Comparison of ENCODE assay signal across 8 mouse cellular contexts in genomic region chr19:5648401-5649297, GRCm38 (mm10). TPM values are rescaled to one million over a fixed set of nuclear protein-coding genes. Genes with fewer than 3 reads are reported as not detected.
DNase-seq lines count a peak whose midpoint lies in the region; ATAC-seq and TF ChIP-seq lines count a peak whose summit lies in the region.

No protein-coding gene starts in this region.

- DNase-seq in c-Kit-positive CD71-positive TER-119-positive erythroid progenitor cells, embryonic 14.5 days (ENCODE audit: low spot score), result peak; percentile 69
- DNase-seq in heart, postnatal 0 days (ENCODE audit: low spot score), result peak; percentile 90
- DNase-seq in kidney, postnatal 36 days, result peak; percentile 81 to 84
- peak; percentile 87 for DNase-seq in neural tube, embryonic 11.5 days (ENCODE audit: low spot score)
- peak; percentile 86 for DNase-seq in stomach, postnatal 0 days (ENCODE audit: low spot score)

- TF ChIP-seq CTCF in E14TG2a.4 (conservative IDR thresholded peaks at IDR 0.05; ENCODE audit: low read length), result no peak
- peak; percentile 33 for TF ChIP-seq CTCF in heart, postnatal 0 days (IDR thresholded peaks at IDR 0.05; ENCODE audit: low read depth)
- peak; percentile 63 for TF ChIP-seq CTCF in stomach, postnatal 0 days (IDR thresholded peaks at IDR 0.05; ENCODE audit: low read depth)

- H3K36me3 ChIP-seq in E14TG2a.4 (ENCODE audit: insufficient read depth, low read length), result peaks cover 57% of the 10 kb centered on the region
- peaks cover 54% of the 10 kb centered on the region for H3K36me3 ChIP-seq in forebrain, embryonic 13.5 days (ENCODE audit: poor library complexity, severe bottlenecking)
- peaks cover 77% of the 10 kb centered on the region for H3K36me3 ChIP-seq in heart, postnatal 0 days (replicated peaks; ENCODE audit: control insufficient read depth, insufficient read depth, low read length)
- peaks cover 76% of the 10 kb centered on the region for H3K36me3 ChIP-seq in liver, embryonic 15.5 days (replicated peaks)
- H3K36me3 ChIP-seq in neural tube, embryonic 11.5 days (ENCODE audit: control insufficient read depth, insufficient read depth, low read length), result peaks cover 17% of the 10 kb centered on the region
- peaks cover 32% of the 10 kb centered on the region for H3K36me3 ChIP-seq in stomach, postnatal 0 days (ENCODE audit: control insufficient read depth, insufficient read depth, low read length)

- peak overlapping the region; percentile 68 for H3K27ac ChIP-seq in forebrain, embryonic 13.5 days
- peak overlapping the region; percentile 90 for H3K27ac ChIP-seq in heart, postnatal 0 days (ENCODE audit: low read depth)
- peak overlapping the region; percentile 74 for H3K27ac ChIP-seq in liver, embryonic 15.5 days (replicated peaks)
- H3K27ac ChIP-seq in neural tube, embryonic 11.5 days (ENCODE audit: low read depth, low read length), result peak overlapping the region; percentile 67
- peak overlapping the region; percentile 87 for H3K27ac ChIP-seq in stomach, postnatal 0 days (replicated peaks)

- 0 out of 2 replicates have a peak, but pooled peaks cover 3% of the 10 kb centered on the region for H3K27me3 ChIP-seq in E14TG2a.4 (ENCODE audit: insufficient read depth, low read length)
- H3K27me3 ChIP-seq in forebrain, embryonic 13.5 days, result peaks cover 14% of the 10 kb centered on the region
- no peaks in the 10 kb centered on the region for H3K27me3 ChIP-seq in heart, postnatal 0 days (ENCODE audit: control insufficient read depth, insufficient read depth, low read length)
- H3K27me3 ChIP-seq in liver, embryonic 15.5 days, result no peaks in the 10 kb centered on the region
- 0 out of 2 replicates have a peak, but pooled peaks cover 2% of the 10 kb centered on the region for H3K27me3 ChIP-seq in neural tube, embryonic 11.5 days (ENCODE audit: control insufficient read depth, insufficient read depth, low read length)
- H3K27me3 ChIP-seq in stomach, postnatal 0 days (ENCODE audit: control insufficient read depth, insufficient read depth, low read length), result no peaks in the 10 kb centered on the region

- peaks cover 61% of the 10 kb centered on the region for H3K4me1 ChIP-seq in E14TG2a.4 (replicated peaks; ENCODE audit: low read depth, low read length)
- H3K4me1 ChIP-seq in forebrain, embryonic 13.5 days, result peaks cover 12% of the 10 kb centered on the region
- peaks cover 8% of the 10 kb centered on the region; the same call in 1 of the 2 replicates for H3K4me1 ChIP-seq in heart, postnatal 0 days (ENCODE audit: control insufficient read depth, insufficient read depth)
- peaks cover 45% of the 10 kb centered on the region for H3K4me1 ChIP-seq in liver, embryonic 15.5 days (replicated peaks)
- peaks cover 9% of the 10 kb centered on the region for H3K4me1 ChIP-seq in neural tube, embryonic 11.5 days (ENCODE audit: control insufficient read depth, insufficient read depth, low read length)
- H3K4me1 ChIP-seq in stomach, postnatal 0 days (replicated peaks; ENCODE audit: control insufficient read depth, insufficient read depth), result no peaks in the 10 kb centered on the region

- H3K4me2 ChIP-seq in forebrain, embryonic 13.5 days, result peak overlapping the region; percentile 57
- peak overlapping the region; percentile 59 for H3K4me2 ChIP-seq in heart, postnatal 0 days (ENCODE audit: low read depth, low read length)
- H3K4me2 ChIP-seq in liver, embryonic 15.5 days, result peak overlapping the region; percentile 72
- H3K4me2 ChIP-seq in neural tube, embryonic 11.5 days (ENCODE audit: low read depth), result peak overlapping the region; percentile 52
- peak overlapping the region; percentile 62 for H3K4me2 ChIP-seq in stomach, postnatal 0 days (replicated peaks; ENCODE audit: low read depth)

- no peaks in the 10 kb centered on the region for H3K9me3 ChIP-seq in E14TG2a.4 (ENCODE audit: low read length)
- no peaks in the 10 kb centered on the region for H3K9me3 ChIP-seq in forebrain, embryonic 13.5 days (replicated peaks)
- H3K9me3 ChIP-seq in heart, postnatal 0 days (replicated peaks; ENCODE audit: control insufficient read depth, low read length), result no peaks in the 10 kb centered on the region
- H3K9me3 ChIP-seq in liver, embryonic 15.5 days (replicated peaks), result no peaks in the 10 kb centered on the region
- H3K9me3 ChIP-seq in neural tube, embryonic 11.5 days (ENCODE audit: control insufficient read depth, low read length), result no peaks in the 10 kb centered on the region
- H3K9me3 ChIP-seq in stomach, postnatal 0 days (ENCODE audit: control insufficient read depth, low read length), result no peaks in the 10 kb centered on the region

- no peak for TF ChIP-seq EP300 in heart, postnatal 0 days (IDR thresholded peaks at IDR 0.05; ENCODE audit: low read depth)
- no peak for TF ChIP-seq EP300 in stomach, postnatal 0 days (optimal IDR thresholded peaks at IDR 0.05)

- H3K4me3 ChIP-seq in E14TG2a.4 (replicated peaks; ENCODE audit: low read length), result peak overlapping the region; percentile 66
- H3K4me3 ChIP-seq in forebrain, embryonic 13.5 days, result peak overlapping the region; percentile 25
- H3K4me3 ChIP-seq in heart, postnatal 0 days (ENCODE audit: low read depth, low read length), result peak overlapping the region; percentile 25
- peak overlapping the region; percentile 46 for H3K4me3 ChIP-seq in liver, embryonic 15.5 days (replicated peaks)
- peak overlapping the region; percentile 19; the same call in 1 of the 2 replicates for H3K4me3 ChIP-seq in neural tube, embryonic 11.5 days (ENCODE audit: low read depth, low read length)
- H3K4me3 ChIP-seq in stomach, postnatal 0 days (ENCODE audit: low read depth, low read length), result peak overlapping the region; percentile 22

- 11% methylated on average over 26 of the region's 26 CpGs for WGBS in forebrain, embryonic 13.5 days
- 6% methylated on average over 26 of the region's 26 CpGs for WGBS in heart, postnatal 0 days
- WGBS in liver, embryonic 15.5 days (ENCODE audit: insufficient replicate concordance), result 8% methylated on average over 26 of the region's 26 CpGs
- WGBS in neural tube, embryonic 11.5 days, result 18% methylated on average over 26 of the region's 26 CpGs
- WGBS in stomach, postnatal 0 days, result 6% methylated on average over 26 of the region's 26 CpGs

- peak overlapping the region; percentile 55 for H3K9ac ChIP-seq in forebrain, embryonic 13.5 days
- H3K9ac ChIP-seq in heart, postnatal 0 days (replicated peaks; ENCODE audit: low read depth, low read length), result peak overlapping the region; percentile 22; the same call in 1 of the 2 replicates
- H3K9ac ChIP-seq in liver, embryonic 15.5 days, result peak overlapping the region; percentile 41
- H3K9ac ChIP-seq in neural tube, embryonic 11.5 days (ENCODE audit: low read length), result peak overlapping the region; percentile 41
- peak overlapping the region; percentile 45 for H3K9ac ChIP-seq in stomach, postnatal 0 days (ENCODE audit: low read length)

- peak; percentile 89 for ATAC-seq in forebrain, embryonic 13.5 days
- peak; percentile 93 for ATAC-seq in heart, postnatal 0 days (ENCODE audit: insufficient read depth, low read depth)
- peak; percentile 75 for ATAC-seq in liver, embryonic 15.5 days (ENCODE audit: insufficient read depth)
- ATAC-seq in neural tube, embryonic 11.5 days (ENCODE audit: insufficient read depth, low FRiP score, low TSS enrichment), result peak; percentile 72
- peak; percentile 89 for ATAC-seq in stomach, postnatal 0 days (ENCODE audit: low FRiP score, low TSS enrichment)

RNA-seq across cellular contexts. Expression of gene Rela, which starts 11.4 kb away (rescaled TPM):
- polyA plus RNA-seq in forebrain, embryonic 13.5 days (2015; fragmentation: Nextera tagmentation; extraction: Ambion mirVana), result 33.4 and 34.4 TPM in 2 replicates
- 26.3 and 49.5 TPM in 2 replicates for total RNA-seq in heart, postnatal 0 days (2014; rRNA removed; ENCODE audit: low replicate concordance)
- 22.9 and 23.6 TPM in 2 replicates for polyA plus RNA-seq in heart, postnatal 0 days (2015; fragmentation: Nextera tagmentation; extraction: Ambion mirVana)
- 23.3 and 24.2 TPM in 2 replicates for polyA plus RNA-seq in liver, embryonic 15.5 days (2015; fragmentation: Nextera tagmentation; extraction: Ambion mirVana)
- polyA plus RNA-seq in neural tube, embryonic 11.5 days (2014; fragmentation: Nextera tagmentation; extraction: Ambion mirVana), result 32.5 and 34.4 TPM in 2 replicates
- 28.7 and 35.2 TPM in 2 replicates for polyA plus RNA-seq in stomach, postnatal 0 days (2015; fragmentation: Nextera tagmentation; extraction: Ambion mirVana)

RNA-seq across cellular contexts. Expression of gene Sipa1, which starts 14.9 kb away (rescaled TPM):
- polyA plus RNA-seq in forebrain, embryonic 13.5 days (2015; fragmentation: Nextera tagmentation; extraction: Ambion mirVana), result 9.4 and 11.0 TPM in 2 replicates
- total RNA-seq in heart, postnatal 0 days (2014; rRNA removed; ENCODE audit: low replicate concordance), result 33.2 and 37.8 TPM in 2 replicates
- polyA plus RNA-seq in heart, postnatal 0 days (2015; fragmentation: Nextera tagmentation; extraction: Ambion mirVana), result 12.3 and 14.0 TPM in 2 replicates
- 28.2 and 32.5 TPM in 2 replicates for polyA plus RNA-seq in liver, embryonic 15.5 days (2015; fragmentation: Nextera tagmentation; extraction: Ambion mirVana)
- 17.0 and 19.3 TPM in 2 replicates for polyA plus RNA-seq in neural tube, embryonic 11.5 days (2014; fragmentation: Nextera tagmentation; extraction: Ambion mirVana)
- polyA plus RNA-seq in stomach, postnatal 0 days (2015; fragmentation: Nextera tagmentation; extraction: Ambion mirVana), result 8.0 and 11.5 TPM in 2 replicates

RNA-seq across cellular contexts. Expression of gene Kat5, which starts 38.6 kb away (rescaled TPM):
- 72.7 and 80.7 TPM in 2 replicates for polyA plus RNA-seq in forebrain, embryonic 13.5 days (2015; fragmentation: Nextera tagmentation; extraction: Ambion mirVana)
- total RNA-seq in heart, postnatal 0 days (2014; rRNA removed; ENCODE audit: low replicate concordance), result 55.4 and 164 TPM in 2 replicates
- 27.0 and 29.7 TPM in 2 replicates for polyA plus RNA-seq in heart, postnatal 0 days (2015; fragmentation: Nextera tagmentation; extraction: Ambion mirVana)
- polyA plus RNA-seq in liver, embryonic 15.5 days (2015; fragmentation: Nextera tagmentation; extraction: Ambion mirVana), result 16.2 and 17.4 TPM in 2 replicates
- polyA plus RNA-seq in neural tube, embryonic 11.5 days (2014; fragmentation: Nextera tagmentation; extraction: Ambion mirVana), result 36.3 and 36.5 TPM in 2 replicates
- 31.8 and 37.9 TPM in 2 replicates for polyA plus RNA-seq in stomach, postnatal 0 days (2015; fragmentation: Nextera tagmentation; extraction: Ambion mirVana)

RNA-seq across cellular contexts. Expression of gene Map3k11, which starts 39.9 kb away (rescaled TPM):
- polyA plus RNA-seq in forebrain, embryonic 13.5 days (2015; fragmentation: Nextera tagmentation; extraction: Ambion mirVana), result 11.3 and 11.7 TPM in 2 replicates
- 43.5 and 51.5 TPM in 2 replicates for total RNA-seq in heart, postnatal 0 days (2014; rRNA removed; ENCODE audit: low replicate concordance)
- 16.3 and 17.0 TPM in 2 replicates for polyA plus RNA-seq in heart, postnatal 0 days (2015; fragmentation: Nextera tagmentation; extraction: Ambion mirVana)
- polyA plus RNA-seq in liver, embryonic 15.5 days (2015; fragmentation: Nextera tagmentation; extraction: Ambion mirVana), result 16.8 and 18.4 TPM in 2 replicates
- 21.0 and 22.0 TPM in 2 replicates for polyA plus RNA-seq in neural tube, embryonic 11.5 days (2014; fragmentation: Nextera tagmentation; extraction: Ambion mirVana)
- 14.0 and 16.5 TPM in 2 replicates for polyA plus RNA-seq in stomach, postnatal 0 days (2015; fragmentation: Nextera tagmentation; extraction: Ambion mirVana)

RNA-seq across cellular contexts. Expression of gene Pcnx3, which starts 40.1 kb away (rescaled TPM):
- 21.6 and 29.4 TPM in 2 replicates for polyA plus RNA-seq in forebrain, embryonic 13.5 days (2015; fragmentation: Nextera tagmentation; extraction: Ambion mirVana)
- 27.0 and 35.9 TPM in 2 replicates for total RNA-seq in heart, postnatal 0 days (2014; rRNA removed; ENCODE audit: low replicate concordance)
- polyA plus RNA-seq in heart, postnatal 0 days (2015; fragmentation: Nextera tagmentation; extraction: Ambion mirVana), result 6.1 and 6.7 TPM in 2 replicates
- 9.2 and 12.1 TPM in 2 replicates for polyA plus RNA-seq in liver, embryonic 15.5 days (2015; fragmentation: Nextera tagmentation; extraction: Ambion mirVana)
- polyA plus RNA-seq in neural tube, embryonic 11.5 days (2014; fragmentation: Nextera tagmentation; extraction: Ambion mirVana), result 26.9 and 27.7 TPM in 2 replicates
- 6.5 and 7.9 TPM in 2 replicates for polyA plus RNA-seq in stomach, postnatal 0 days (2015; fragmentation: Nextera tagmentation; extraction: Ambion mirVana)

Comparison
In these comparisons a context has a peak if more than half of its experiments do, and no peak if none do; other contexts are left out.
1. Peak in every context shown above with its lines: DNase-seq, ATAC-seq, H3K4me3 ChIP-seq and H3K27ac ChIP-seq.